Mouse (Mus musculus): Measurements from ENCODE around the gene Gm13889.

Gm13889 gene

GRCm38 (mm10) chr2:93959346-93959745, 2.3 kb upstream of the Gm13889 start:
- intact Hi-C loops (cut with DNase I): loop anchor here (5.0 kb wide), 1 partner anchor 77 kb away; no protein-coding TSS in a partner anchor

DNA sequence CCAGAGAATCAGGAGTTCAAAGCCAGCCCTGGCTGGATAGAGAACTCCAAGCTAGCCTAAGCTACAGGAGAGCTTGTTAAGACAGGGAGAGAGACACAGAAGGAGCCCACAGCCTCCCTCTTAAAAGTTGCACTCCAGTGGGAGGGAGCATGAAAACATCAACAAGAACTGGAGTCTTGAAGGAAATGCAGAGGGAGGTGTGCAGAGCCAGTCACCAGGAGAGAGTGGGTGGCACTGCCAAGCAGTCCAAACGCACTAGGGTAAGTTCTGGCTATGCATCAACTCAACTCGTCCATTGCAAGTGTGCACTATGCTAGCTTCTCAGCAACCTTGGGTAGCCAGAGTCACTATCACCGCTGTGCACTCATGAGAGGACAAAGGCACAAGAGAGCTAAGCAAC, 1.2 kb upstream of the Gm13889 start:
- intact Hi-C loops (cut with DNase I): loop anchor here (5.0 kb wide), 1 partner anchor 76 kb away; no protein-coding TSS in a partner anchor

DNA sequence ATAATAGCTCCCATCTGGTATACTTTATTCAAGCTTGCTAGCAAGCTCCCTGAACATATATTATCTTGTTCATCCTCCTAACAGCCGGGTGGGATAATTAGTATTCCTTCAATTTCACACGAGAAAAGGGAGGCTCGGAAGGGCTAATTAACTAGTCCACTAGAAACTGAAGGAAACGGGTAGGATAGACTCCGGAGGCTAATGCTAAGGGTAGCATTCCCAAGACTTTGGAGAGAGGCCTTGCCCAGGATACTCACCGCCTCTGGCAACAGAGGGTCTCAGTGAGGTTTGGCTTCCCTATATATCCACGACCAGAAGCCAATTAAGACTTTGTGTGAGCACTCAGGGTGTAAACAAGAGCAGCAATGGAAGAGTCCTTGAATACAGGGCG, 779 bp upstream of the Gm13889 start:
- intact Hi-C loops (cut with DNase I): loop anchor here (5.0 kb wide), 1 partner anchor 75 kb away; no protein-coding TSS in a partner anchor

- intact Hi-C loops (cut with DNase I): loop anchor here (5.0 kb wide), 1 partner anchor 74 kb away; no protein-coding TSS in a partner anchor
Measured at GRCm38 (mm10) chr2:93956331-93956801, 635 bp downstream of the Gm13889 start.

DNA sequence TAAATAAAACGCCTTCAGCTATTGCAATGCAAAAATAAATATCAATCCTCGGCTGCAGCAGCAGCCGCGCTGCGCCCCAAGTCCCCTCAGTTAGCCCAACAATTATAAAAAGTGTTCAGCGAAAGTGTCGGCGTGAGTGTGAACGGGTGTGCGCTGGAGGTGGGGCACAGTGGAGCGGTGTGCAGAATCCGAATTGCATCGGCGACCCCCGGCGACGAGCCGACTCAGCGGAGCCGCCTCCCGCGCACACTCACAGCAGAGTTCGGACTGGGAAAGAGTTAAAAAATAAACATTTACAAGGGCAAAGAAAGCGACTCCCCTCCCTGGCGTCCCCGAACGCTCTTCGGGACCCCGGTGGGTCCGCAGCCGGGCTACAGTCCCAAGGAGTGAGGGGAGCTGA, 1.1 kb downstream of the Gm13889 start:
- intact Hi-C loops (cut with DNase I): loop anchor here (5.0 kb wide), 1 partner anchor 74 kb away; no protein-coding TSS in a partner anchor

DNA sequence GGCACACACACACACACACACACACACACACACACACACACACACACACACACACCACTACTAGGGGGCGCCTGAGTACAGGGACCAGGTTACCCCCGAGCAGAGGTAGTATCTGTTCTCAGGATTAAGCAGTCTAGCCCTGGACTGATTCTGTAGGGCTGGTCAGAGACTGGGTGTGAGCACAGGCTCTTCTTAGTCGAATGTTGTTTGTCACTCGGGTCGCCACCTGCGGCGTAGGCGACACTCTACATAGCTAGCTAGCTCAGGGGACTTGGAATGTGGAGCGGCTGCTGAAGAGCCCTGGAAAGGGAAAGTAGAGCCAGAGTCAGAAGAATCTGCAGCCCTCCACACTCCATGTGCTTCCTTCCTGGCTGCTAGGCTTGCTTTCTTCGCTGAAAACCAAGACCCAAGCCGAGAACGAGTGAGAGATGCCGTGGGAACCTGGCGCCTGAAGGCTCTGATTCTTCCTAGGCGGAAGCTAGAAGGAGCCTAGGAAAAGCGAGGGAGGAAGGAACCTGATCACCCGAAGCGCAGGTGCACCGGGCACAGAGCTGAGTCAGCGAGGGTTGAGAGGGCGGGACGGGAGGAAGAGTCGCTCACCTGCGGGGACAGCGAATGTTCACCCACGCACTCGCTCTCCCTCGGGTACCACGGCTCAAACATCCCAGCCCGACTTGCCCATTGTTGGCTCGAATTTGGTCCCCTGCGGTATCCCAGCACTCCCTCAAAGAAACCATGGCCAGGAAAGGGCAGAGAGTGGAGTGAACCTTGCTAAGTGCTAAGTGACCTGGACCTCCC, 2.0 kb downstream of the Gm13889 start:
- intact Hi-C loops (cut with DNase I): loop anchor here (5.0 kb wide), 1 partner anchor 73 kb away; no protein-coding TSS in a partner anchor

- intact Hi-C loops (cut with DNase I): no loop called here
Measured at GRCm38 (mm10) chr2:93953726-93954125, 3.3 kb downstream of the Gm13889 start.

DNA sequence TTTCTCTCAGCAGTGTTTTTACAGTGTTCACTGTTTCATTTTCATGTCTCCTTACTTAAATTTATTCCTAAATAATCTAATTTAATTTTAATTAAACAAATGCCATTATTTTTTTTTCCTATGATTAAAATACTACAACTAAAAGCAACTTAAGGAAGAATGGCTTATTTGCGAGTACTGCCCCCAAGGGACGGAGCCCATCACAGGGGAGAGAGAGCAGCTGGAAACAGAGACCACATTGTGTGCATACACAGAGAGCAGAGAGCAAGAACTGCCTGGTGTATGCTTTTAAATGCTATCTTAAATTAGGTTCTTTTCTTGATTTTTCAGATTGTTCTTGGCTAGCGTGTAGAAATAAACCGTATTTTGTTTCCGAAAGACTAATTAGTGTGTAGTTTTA, 10.0 kb downstream of the Gm13889 start:
- intact Hi-C loops (cut with DNase I): loop anchor here (5.0 kb wide), 1 partner anchor 75 kb away; no protein-coding TSS in a partner anchor

- intact Hi-C loops (cut with DNase I): loop anchor here (5.0 kb wide), 1 partner anchor 73 kb away; no protein-coding TSS in a partner anchor
Measured at GRCm38 (mm10) chr2:93944855-93945254, 12.1 kb downstream of the Gm13889 start.

GRCm38 (mm10) chr2:93944099-93944498, 12.9 kb downstream of the Gm13889 start:
- intact Hi-C loops (cut with DNase I): no loop called here

DNA sequence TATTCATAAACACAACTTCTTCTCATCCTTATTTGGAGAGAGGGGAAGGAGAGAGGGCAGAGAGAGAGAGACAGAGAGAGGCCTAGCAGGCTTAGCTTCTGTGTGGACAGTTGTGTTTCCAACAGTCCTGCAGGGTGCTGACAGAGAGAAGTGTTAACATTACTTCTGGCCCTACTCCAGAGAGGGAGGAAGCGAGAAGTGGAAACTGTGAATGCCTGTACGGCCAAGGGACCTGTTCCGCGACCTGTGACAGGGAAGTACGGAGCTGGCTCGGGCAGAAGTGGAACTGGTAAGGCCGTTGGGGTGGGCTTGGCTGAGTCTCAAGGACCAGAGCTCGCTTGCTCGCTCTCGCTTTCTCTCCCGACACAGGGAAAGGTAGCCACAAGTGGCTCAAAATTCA, 15.3 kb downstream of the Gm13889 start:
- intact Hi-C loops (cut with DNase I): no loop called here

GRCm38 (mm10) chr2:93938534-93938933, 18.5 kb downstream of the Gm13889 start:
- intact Hi-C loops (cut with DNase I): no loop called here

DNA sequence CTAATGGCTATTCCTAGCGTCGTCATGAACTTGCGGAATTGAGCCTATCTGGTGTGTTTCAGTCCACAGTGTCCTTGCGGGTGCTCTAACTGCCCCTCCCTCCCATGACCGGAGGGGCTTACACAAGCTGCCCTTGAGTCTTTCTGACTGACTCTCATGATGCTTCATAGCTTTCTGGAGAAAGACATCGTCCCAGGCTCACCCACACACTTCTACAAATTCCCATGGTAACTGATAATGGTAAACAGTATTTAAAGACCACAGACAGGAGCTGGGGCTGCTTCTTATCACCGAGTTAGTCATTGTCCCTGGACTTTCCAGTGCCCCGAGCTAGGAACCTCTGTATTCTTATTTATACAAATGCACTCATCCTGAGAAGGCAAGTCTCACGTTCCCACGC, 28.1 kb downstream of the Gm13889 start:
- intact Hi-C loops (cut with DNase I): no loop called here

- intact Hi-C loops (cut with DNase I): no loop called here
Measured at GRCm38 (mm10) chr2:93927701-93928437, 29.1 kb downstream of the Gm13889 start.

- intact Hi-C loops (cut with DNase I): no loop called here
Measured at GRCm38 (mm10) chr2:93926141-93926540, 30.9 kb downstream of the Gm13889 start.

DNA sequence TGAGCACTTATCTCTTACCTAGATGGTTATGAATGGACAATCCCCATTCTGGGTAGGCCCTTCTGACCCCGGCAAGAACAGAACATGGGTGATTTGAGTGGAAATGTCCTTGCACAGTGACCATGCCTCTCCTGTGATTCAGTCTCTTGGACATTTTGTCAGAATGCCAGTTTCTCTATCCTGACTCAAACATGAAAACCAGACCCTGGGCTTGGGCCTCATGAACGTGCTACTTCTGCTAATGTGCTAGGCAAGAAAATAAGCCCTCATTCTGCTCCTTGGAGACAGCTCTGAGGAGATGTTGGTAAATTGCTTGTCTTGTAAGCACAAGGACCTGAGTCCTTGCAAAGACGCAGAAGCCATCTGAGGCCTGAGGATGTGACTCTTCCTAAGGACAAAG, 37.9 kb downstream of the Gm13889 start:
- intact Hi-C loops (cut with DNase I): no loop called here

GRCm38 (mm10) chr2:93913552-93913951, 43.4 kb downstream of the Gm13889 start:
- intact Hi-C loops (cut with DNase I): no loop called here

DNA sequence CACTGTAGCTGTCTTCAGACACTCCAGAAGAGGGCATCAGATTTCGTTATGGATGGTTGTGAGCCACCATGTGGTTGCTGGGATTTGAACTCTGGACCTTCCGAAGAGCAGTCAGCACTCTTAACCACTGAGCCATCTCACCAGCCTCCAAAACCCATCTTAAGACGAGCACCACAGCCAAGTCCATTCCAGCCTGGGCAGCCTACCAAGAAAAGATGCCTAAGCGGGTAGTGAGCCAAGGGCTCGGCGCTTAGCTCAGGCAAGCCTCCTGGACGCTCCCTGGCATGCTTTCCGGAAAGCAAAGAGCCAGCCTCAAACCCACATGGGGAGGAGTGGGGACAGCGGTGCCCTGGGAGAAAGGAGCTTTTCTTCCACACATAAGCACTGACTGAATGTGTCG, 45.1 kb downstream of the Gm13889 start:
- intact Hi-C loops (cut with DNase I): no loop called here

DNA sequence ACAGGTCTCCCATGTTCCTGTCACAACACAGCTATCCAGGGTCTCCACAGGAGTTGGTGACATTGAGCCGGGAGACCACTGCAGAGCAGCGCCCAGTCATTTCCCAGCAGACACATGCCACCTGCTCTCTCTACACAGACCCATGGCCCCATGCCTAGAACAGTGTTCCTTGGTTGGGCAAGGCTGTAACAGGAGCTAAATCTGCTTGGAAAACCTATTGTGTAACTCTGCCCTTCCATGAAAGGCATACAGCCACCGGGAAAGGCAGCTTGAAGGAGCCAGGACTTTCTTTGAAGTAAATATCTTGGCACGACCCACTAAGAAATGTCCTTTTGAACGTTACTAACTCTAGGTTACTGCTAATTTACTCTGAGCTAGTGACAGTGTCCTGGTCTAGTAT, 47.3 kb downstream of the Gm13889 start:
- intact Hi-C loops (cut with DNase I): no loop called here

DNA sequence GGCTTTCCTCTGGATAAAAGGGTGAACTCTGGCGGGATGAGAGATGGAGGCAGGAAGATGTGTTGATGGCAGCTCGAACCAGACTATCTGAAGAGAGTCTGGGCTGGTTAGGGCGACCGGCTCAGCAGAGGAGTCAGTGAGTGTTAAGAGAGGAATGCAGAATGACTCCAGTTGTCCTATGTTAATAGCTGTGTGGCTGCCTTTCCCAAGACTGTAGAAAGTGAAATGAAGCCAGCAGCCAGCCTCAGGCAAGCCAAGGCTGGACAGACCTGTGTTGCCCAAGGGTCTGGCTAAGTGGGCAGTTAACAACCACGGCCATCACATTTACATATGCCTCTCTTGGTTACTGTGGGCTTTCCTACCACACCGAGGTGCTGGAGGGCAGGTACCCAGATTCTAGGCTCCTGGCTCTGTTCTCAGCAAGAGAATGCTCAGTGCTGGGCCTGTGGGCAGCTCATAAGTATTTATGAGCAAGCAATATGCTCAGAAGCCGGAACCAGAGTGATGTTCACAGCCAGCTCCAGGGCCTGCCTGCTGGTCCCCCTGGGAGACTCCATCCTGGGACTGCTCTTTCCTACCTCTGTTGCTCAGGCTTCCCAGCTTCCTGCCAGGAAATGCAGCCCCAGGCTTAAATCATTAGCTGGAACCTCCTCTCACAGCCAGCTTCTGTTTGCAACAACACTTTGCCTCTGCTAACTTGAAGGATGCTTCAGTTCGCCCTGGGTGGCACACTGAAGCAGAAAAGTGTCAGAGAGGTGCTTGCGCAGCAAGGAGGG, 49.3 kb downstream of the Gm13889 start:
- intact Hi-C loops (cut with DNase I): no loop called here

DNA sequence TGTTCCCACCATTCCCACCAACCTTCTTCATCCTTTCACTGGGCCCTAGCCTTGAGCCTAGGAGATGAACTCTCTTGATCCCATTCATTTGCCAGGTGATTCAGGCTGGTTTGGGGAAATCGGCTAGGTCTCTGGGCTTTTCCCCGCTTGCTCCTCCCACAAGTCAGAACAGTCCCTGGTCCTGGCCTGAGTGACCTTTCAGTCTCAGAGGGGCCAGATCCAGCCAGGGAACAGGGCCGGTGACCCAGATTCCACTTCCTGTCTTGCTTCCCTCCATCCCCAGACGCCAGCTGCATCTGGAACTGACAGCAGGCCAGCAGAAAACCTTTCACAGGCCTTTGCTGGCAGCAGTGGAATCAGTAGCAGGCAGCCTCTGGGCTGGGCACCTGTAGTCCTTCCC, 50.7 kb downstream of the Gm13889 start:
- intact Hi-C loops (cut with DNase I): no loop called here
